Mouse (Mus musculus): ENCODE data around the gene Cipc. TPM values are rescaled to one million over a fixed set of nuclear protein-coding genes. Genes with fewer than 3 reads are reported as not detected.

Cipc gene
- polyA plus RNA-seq, 1 experiment from 2014 or later, result 32.2 TPM

GRCm38 (mm10) chr12:86950161-86950960, 3.5 kb downstream of the Cipc start:
- whole genome bisulfite sequencing, result 86% methylated on average over 16 of the region's 16 CpGs
- H3K4me2 ChIP-seq (replicated peaks; ENCODE audit: low read depth, low read length), result no peak overlapping the region
- H3K9ac ChIP-seq (ENCODE audit: low read depth, low read length), result no peak overlapping the region
- no peak overlapping the region for H3K27ac ChIP-seq (ENCODE audit: low read depth, low read length)
- no peak overlapping the region for H3K4me3 ChIP-seq (ENCODE audit: low read depth, low read length)
- ATAC-seq (ENCODE audit: low FRiP score), result no peak
- no peaks in the 10 kb centered on the region for H3K9me3 ChIP-seq (ENCODE audit: control insufficient read depth, low read length)
- no peaks in the 10 kb centered on the region for H3K27me3 ChIP-seq (ENCODE audit: control insufficient read depth, insufficient read depth, low read length)
- peaks cover 8% of the 10 kb centered on the region for H3K4me1 ChIP-seq (replicated peaks; ENCODE audit: control insufficient read depth, insufficient read depth, low read length)
- no peaks in the 10 kb centered on the region for H3K36me3 ChIP-seq (ENCODE audit: control insufficient read depth, insufficient read depth, low read length)
- DNase-seq (ENCODE audit: low spot score), result no peak

DNA sequence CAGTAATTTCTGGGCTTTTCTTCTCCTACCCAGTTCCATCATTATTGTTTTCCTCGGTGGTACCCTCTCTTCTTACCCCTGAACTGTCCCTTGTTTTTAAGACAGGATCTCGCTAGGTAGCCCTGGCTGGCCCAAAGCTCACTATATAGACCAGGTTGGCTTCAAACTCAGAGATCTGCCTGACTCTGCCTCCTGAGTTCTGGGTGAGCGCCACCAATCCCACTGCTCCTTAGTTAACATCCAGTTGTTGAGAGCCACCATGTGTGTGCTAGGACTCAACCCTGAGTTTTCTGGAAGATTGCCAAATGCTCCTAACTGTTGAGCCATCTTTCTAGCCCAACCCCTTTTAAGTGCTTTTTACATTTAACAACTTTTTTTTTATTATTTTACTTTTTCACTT, 4.1 kb downstream of the Cipc start:
- Histone ChIP-seq H3K9ac (ENCODE audit: low read depth, low read length) (no peak overlapping the region), H3K36me3 (ENCODE audit: control insufficient read depth, insufficient read depth, low read length) (no peaks in the 10 kb centered on the region), H3K27me3 (ENCODE audit: control insufficient read depth, insufficient read depth, low read length) (no peaks in the 10 kb centered on the region), H3K27ac (ENCODE audit: low read depth, low read length) (no peak overlapping the region), H3K4me3 (ENCODE audit: low read depth, low read length) (no peak overlapping the region), H3K9me3 (ENCODE audit: control insufficient read depth, low read length) (no peaks in the 10 kb centered on the region), H3K4me2 (replicated peaks; ENCODE audit: low read depth, low read length) (no peak overlapping the region), H3K4me1 (replicated peaks; ENCODE audit: control insufficient read depth, insufficient read depth, low read length) (peaks cover 8% of the 10 kb centered on the region)
- WGBS, result 93% methylated on average over 3 of the region's 3 CpGs
- ATAC-seq (ENCODE audit: low FRiP score), result no peak
- DNase-seq (ENCODE audit: low spot score), result no peak

GRCm38 (mm10) chr12:86952331-86952850, 5.5 kb downstream of the Cipc start:
- no peaks in the 10 kb centered on the region for H3K27me3 ChIP-seq (ENCODE audit: control insufficient read depth, insufficient read depth, low read length)
- no peak overlapping the region for H3K4me2 ChIP-seq (replicated peaks; ENCODE audit: low read depth, low read length)
- no peak overlapping the region for H3K9ac ChIP-seq (ENCODE audit: low read depth, low read length)
- H3K4me1 ChIP-seq (replicated peaks; ENCODE audit: control insufficient read depth, insufficient read depth, low read length), result peaks cover 8% of the 10 kb centered on the region
- H3K27ac ChIP-seq (ENCODE audit: low read depth, low read length), result no peak overlapping the region
- no peak overlapping the region for H3K4me3 ChIP-seq (ENCODE audit: low read depth, low read length)
- H3K9me3 ChIP-seq (ENCODE audit: control insufficient read depth, low read length), result no peaks in the 10 kb centered on the region
- DNase-seq (ENCODE audit: low spot score) (no peak), ATAC-seq (ENCODE audit: low FRiP score) (no peak)
- no peaks in the 10 kb centered on the region for H3K36me3 ChIP-seq (ENCODE audit: control insufficient read depth, insufficient read depth, low read length)
- 86% methylated on average over 10 of the region's 10 CpGs for WGBS

- H3K27me3 ChIP-seq (ENCODE audit: control insufficient read depth, insufficient read depth, low read length), result no peaks in the 10 kb centered on the region
- DNase-seq (ENCODE audit: low spot score) (no peak), ATAC-seq (ENCODE audit: low FRiP score) (no peak)
- no peaks in the 10 kb centered on the region for H3K9me3 ChIP-seq (ENCODE audit: control insufficient read depth, low read length)
- no peak overlapping the region for H3K4me2 ChIP-seq (replicated peaks; ENCODE audit: low read depth, low read length)
- H3K27ac ChIP-seq (ENCODE audit: low read depth, low read length), result no peak overlapping the region
- WGBS, result 87% methylated on average over 2 of the region's 2 CpGs
- no peak overlapping the region for H3K9ac ChIP-seq (ENCODE audit: low read depth, low read length)
- no peaks in the 10 kb centered on the region for H3K4me1 ChIP-seq (replicated peaks; ENCODE audit: control insufficient read depth, insufficient read depth, low read length)
- H3K4me3 ChIP-seq (ENCODE audit: low read depth, low read length), result no peak overlapping the region
- H3K36me3 ChIP-seq (ENCODE audit: control insufficient read depth, insufficient read depth, low read length), result peaks cover 4% of the 10 kb centered on the region
These were observed 9.1 kb downstream of the Cipc start for GRCm38 (mm10) chr12:86955894-86956293.

GRCm38 (mm10) chr12:86958558-86958957, 11.7 kb downstream of the Cipc start:
- H3K4me1 ChIP-seq (replicated peaks; ENCODE audit: control insufficient read depth, insufficient read depth, low read length), result no peaks in the 10 kb centered on the region
- H3K9ac ChIP-seq (ENCODE audit: low read depth, low read length), result no peak overlapping the region
- no peak overlapping the region for H3K4me2 ChIP-seq (replicated peaks; ENCODE audit: low read depth, low read length)
- peaks cover 10% of the 10 kb centered on the region for H3K36me3 ChIP-seq (ENCODE audit: control insufficient read depth, insufficient read depth, low read length)
- no peak overlapping the region for H3K4me3 ChIP-seq (ENCODE audit: low read depth, low read length)
- H3K9me3 ChIP-seq (ENCODE audit: control insufficient read depth, low read length), result no peaks in the 10 kb centered on the region
- no peak for ATAC-seq (ENCODE audit: low FRiP score)
- no peak for DNase-seq (ENCODE audit: low spot score)
- H3K27me3 ChIP-seq (ENCODE audit: control insufficient read depth, insufficient read depth, low read length), result no peaks in the 10 kb centered on the region
- no peak overlapping the region for H3K27ac ChIP-seq (ENCODE audit: low read depth, low read length)
- 96% methylated on average over 5 of the region's 5 CpGs for WGBS

- H3K4me2 ChIP-seq (replicated peaks; ENCODE audit: low read depth, low read length), result no peak overlapping the region
- H3K27me3 ChIP-seq (ENCODE audit: control insufficient read depth, insufficient read depth, low read length), result no peaks in the 10 kb centered on the region
- WGBS, result 99% methylated on average over 5 of the region's 5 CpGs
- H3K4me1 ChIP-seq (replicated peaks; ENCODE audit: control insufficient read depth, insufficient read depth, low read length), result no peaks in the 10 kb centered on the region
- peaks cover 10% of the 10 kb centered on the region for H3K36me3 ChIP-seq (ENCODE audit: control insufficient read depth, insufficient read depth, low read length)
- no peak for ATAC-seq (ENCODE audit: low FRiP score)
- no peak overlapping the region for H3K9ac ChIP-seq (ENCODE audit: low read depth, low read length)
- H3K27ac ChIP-seq (ENCODE audit: low read depth, low read length), result no peak overlapping the region
- DNase-seq (ENCODE audit: low spot score), result no peak
- no peaks in the 10 kb centered on the region for H3K9me3 ChIP-seq (ENCODE audit: control insufficient read depth, low read length)
- no peak overlapping the region for H3K4me3 ChIP-seq (ENCODE audit: low read depth, low read length)
These were observed 12.8 kb downstream of the Cipc start for GRCm38 (mm10) chr12:86959661-86960060.

DNA sequence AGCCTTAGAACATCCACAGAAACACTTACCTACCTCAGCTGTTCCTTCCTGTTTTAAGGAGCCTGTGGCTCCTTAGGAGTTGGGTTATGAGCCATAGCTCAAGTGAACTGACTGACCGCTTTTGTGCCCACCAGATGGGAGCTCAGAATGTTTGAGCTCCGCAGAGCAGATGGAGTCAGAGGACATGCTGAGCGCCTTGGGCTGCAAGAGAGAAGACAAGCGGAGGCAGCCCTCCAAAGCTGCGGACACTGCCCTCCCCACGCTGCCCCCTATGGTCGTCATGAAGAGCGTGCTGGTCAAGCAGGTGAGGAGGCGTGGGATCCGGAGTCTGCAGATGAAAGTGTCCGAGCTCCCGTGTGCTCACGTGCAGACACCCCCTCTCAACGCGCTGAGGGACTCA, 13.3 kb downstream of the Cipc start:
- H3K9me3 ChIP-seq (ENCODE audit: control insufficient read depth, low read length), result no peaks in the 10 kb centered on the region
- no peaks in the 10 kb centered on the region for H3K27me3 ChIP-seq (ENCODE audit: control insufficient read depth, insufficient read depth, low read length)
- 88% methylated on average over 15 of the region's 15 CpGs for WGBS
- DNase-seq (ENCODE audit: low spot score), result no peak
- H3K36me3 ChIP-seq (ENCODE audit: control insufficient read depth, insufficient read depth, low read length), result peaks cover 10% of the 10 kb centered on the region
- no peak overlapping the region for H3K9ac ChIP-seq (ENCODE audit: low read depth, low read length)
- H3K4me2 ChIP-seq (replicated peaks; ENCODE audit: low read depth, low read length), result no peak overlapping the region
- H3K27ac ChIP-seq (ENCODE audit: low read depth, low read length), result no peak overlapping the region
- no peaks in the 10 kb centered on the region for H3K4me1 ChIP-seq (replicated peaks; ENCODE audit: control insufficient read depth, insufficient read depth, low read length)
- no peak for ATAC-seq (ENCODE audit: low FRiP score)
- H3K4me3 ChIP-seq (ENCODE audit: low read depth, low read length), result no peak overlapping the region

DNA sequence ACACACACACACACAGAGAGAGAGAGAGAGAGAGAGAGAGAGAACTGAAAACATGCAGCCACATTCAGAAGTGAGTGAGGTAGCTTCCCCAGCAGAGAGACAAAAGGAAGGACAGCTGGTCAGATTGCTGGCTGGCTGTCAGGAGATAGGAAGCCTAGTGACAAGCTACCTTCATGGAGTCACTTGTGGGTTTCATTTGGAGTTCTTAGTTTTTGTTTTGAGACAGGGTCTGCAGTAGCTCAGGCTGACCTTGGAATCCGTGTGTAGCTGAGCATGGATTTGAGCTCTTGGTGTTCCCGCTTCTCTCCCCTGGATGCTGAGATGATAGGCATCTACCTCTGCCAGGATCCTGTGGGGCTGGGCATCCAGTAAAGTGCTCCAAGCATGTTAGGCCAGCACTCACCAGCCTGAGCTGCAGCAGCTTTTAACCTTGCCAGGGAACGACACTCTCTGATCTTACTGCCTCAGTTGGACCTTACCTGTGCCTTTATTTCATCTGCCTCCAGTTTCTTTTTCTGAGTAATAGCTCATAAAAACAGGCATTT, 14.0 kb downstream of the Cipc start:
- Histone ChIP-seq H3K27ac (ENCODE audit: low read depth, low read length) (no peak overlapping the region), H3K4me3 (ENCODE audit: low read depth, low read length) (no peak overlapping the region), H3K27me3 (ENCODE audit: control insufficient read depth, insufficient read depth, low read length) (no peaks in the 10 kb centered on the region), H3K4me2 (replicated peaks; ENCODE audit: low read depth, low read length) (no peak overlapping the region), H3K9me3 (ENCODE audit: control insufficient read depth, low read length) (no peaks in the 10 kb centered on the region), H3K9ac (ENCODE audit: low read depth, low read length) (no peak overlapping the region), H3K36me3 (ENCODE audit: control insufficient read depth, insufficient read depth, low read length) (peaks cover 10% of the 10 kb centered on the region), H3K4me1 (replicated peaks; ENCODE audit: control insufficient read depth, insufficient read depth, low read length) (no peaks in the 10 kb centered on the region)
- 90% methylated on average over 3 of the region's 3 CpGs for WGBS
- no peak for DNase-seq (ENCODE audit: low spot score)
- ATAC-seq (ENCODE audit: low FRiP score), result no peak

All from hindbrain, embryonic 11.5 days (tissue).